Mouse (Mus musculus) small intestine, adult 2 months (tissue): ENCODE measurements around the gene Pde3a. TPM values are rescaled to one million over a fixed set of nuclear protein-coding genes. Genes with fewer than 3 reads are reported as not detected.

Experiments used
- H3K27ac ChIP-seq: fragments of 200-500 bp; 2 replicates; pipeline ENCODE4 v1.5.1; 2012; ENCODE audit warnings: low read depth, low read length, control low read depth, inconsistent platforms; ENCODE audit not compliant: insufficient read depth
- H3K27me3 ChIP-seq: fragments of 200-500 bp; 2 replicates; pipeline ENCODE4 v1.6.1; 2012; ENCODE audit warnings: mild to moderate bottlenecking, moderate library complexity, low read length, inconsistent platforms; ENCODE audit not compliant: control insufficient read depth, insufficient read depth
- H3K36me3 ChIP-seq: fragments of 200-500 bp; 2 replicates; pipeline ENCODE4 v1.6.1; 2012; ENCODE audit warnings: mild to moderate bottlenecking, low read length, control low read depth, inconsistent platforms; ENCODE audit not compliant: control insufficient read depth, insufficient read depth
- H3K4me1 ChIP-seq: fragments of 200-500 bp; 2 replicates; pipeline ENCODE4 v1.6.1; 2012; ENCODE audit warnings: low read length, inconsistent platforms, mixed read lengths; ENCODE audit not compliant: control insufficient read depth, insufficient read depth, insufficient read length
- H3K4me3 ChIP-seq: fragments of 200-500 bp; 2 replicates; pipeline ENCODE4 v1.5.1; 2012; ENCODE audit warnings: low read depth, mild to moderate bottlenecking, control low read depth, inconsistent platforms, low read length, moderate library complexity
- CTCF ChIP-seq: fragments of 200-500 bp; IDR thresholded peaks from 2 replicates; pipeline ENCODE4 v1.5.1; 2012; ENCODE audit warnings: low read depth, mild to moderate bottlenecking, control low read depth, inconsistent platforms, low read length, moderate library complexity, mixed read lengths; ENCODE audit not compliant: insufficient replicate concordance, insufficient read length; ENCODE audit errors: extremely low read depth
- POLR2A ChIP-seq: fragments of 200-500 bp; IDR thresholded peaks from 2 replicates; pipeline ENCODE4 v1.6.1; 2012; ENCODE audit warnings: low read depth, mild to moderate bottlenecking, control low read depth, inconsistent platforms, low read length, moderate library complexity
- WGBS: fragments of 180-500 bp; shearing (Covaris S2); methylation state at CpG from one replicate; pipeline ENCODE4 v1.1.7; 2018; 5-methylcytosine and 5-hydroxymethylcytosine counted together
- polyA plus RNA-seq: library from polyadenylated mRNA; depleted of rRNA; stranded (reverse); fragments of >200 nt; gene quantifications from 2 replicates; pipeline ENCODE4 v1.2.3, GENCODE M21; 2012

Pde3a gene
- polyA plus RNA-seq, 1 experiment: 7.9 TPM

DNA sequence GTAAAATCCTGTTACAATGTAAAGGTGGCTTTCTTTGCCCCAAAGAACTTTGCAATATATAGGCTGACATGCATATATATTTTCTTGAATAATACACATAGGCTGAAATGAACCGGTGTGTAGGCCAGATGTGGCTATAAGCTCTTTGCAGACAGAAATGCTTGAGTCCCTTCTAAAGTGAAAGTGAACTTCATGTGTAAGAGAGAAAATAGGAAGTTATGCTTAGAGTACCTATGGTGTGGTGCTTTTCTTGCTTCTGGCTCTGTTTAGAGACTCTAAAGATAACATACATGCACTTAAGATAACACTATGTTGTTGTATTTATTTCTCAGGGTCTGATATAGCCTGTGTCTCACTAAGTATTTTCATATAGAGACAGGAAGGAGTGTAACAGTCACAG is 58.3 kb downstream of the Pde3a start:
- no peaks in the 10 kb centered on the region for H3K36me3 ChIP-seq
- no peak overlapping the region for H3K4me3 ChIP-seq
- no peak overlapping the region for H3K27ac ChIP-seq
- H3K4me1 ChIP-seq: peaks cover 4% of the 10 kb centered on the region; the same call in 1 of the 2 replicates
- H3K27me3 ChIP-seq: no peaks in the 10 kb centered on the region
- WGBS: 58% methylated on average over 1 of the region's 1 CpGs
- no peak for TF ChIP-seq CTCF

DNA sequence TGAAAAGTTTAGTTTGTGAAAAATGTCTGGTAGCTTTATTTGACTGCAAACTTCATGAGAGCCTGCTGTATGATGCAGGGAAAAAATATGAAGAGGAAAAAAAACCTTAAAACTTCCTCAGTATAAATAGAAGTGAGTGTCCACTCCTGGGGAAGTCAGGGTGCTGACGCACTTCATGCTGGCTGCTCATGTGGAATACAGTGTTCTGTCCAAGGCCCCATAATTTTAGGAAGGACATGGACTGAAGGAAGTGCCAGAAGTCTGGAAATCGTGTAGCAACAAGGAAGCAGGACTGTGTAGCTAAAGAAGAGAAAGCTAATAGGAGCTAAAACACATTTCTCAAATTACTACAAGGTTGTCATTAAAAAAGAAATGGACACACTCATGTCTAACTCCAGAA is 59.4 kb downstream of the Pde3a start:
- Histone ChIP-seq H3K4me3 (no peak overlapping the region), H3K36me3 (no peaks in the 10 kb centered on the region), H3K4me1 (no peaks in the 10 kb centered on the region; the same call in 1 of the 2 replicates), H3K27ac (no peak overlapping the region), H3K27me3 (no peaks in the 10 kb centered on the region)
- TF ChIP-seq POLR2A: no peak
- no peak for TF ChIP-seq CTCF
- WGBS: 51% methylated on average over 2 of the region's 2 CpGs

GRCm38 (mm10) chr6:141309872-141310271 is 60.8 kb downstream of the Pde3a start:
- Histone ChIP-seq H3K4me3 (no peak overlapping the region), H3K4me1 (no peaks in the 10 kb centered on the region; the same call in 1 of the 2 replicates), H3K27ac (no peak overlapping the region), H3K36me3 (no peaks in the 10 kb centered on the region), H3K27me3 (no peaks in the 10 kb centered on the region)
- 24% methylated on average over 3 of the region's 3 CpGs for WGBS
- TF ChIP-seq CTCF (no peak), POLR2A (no peak)

DNA sequence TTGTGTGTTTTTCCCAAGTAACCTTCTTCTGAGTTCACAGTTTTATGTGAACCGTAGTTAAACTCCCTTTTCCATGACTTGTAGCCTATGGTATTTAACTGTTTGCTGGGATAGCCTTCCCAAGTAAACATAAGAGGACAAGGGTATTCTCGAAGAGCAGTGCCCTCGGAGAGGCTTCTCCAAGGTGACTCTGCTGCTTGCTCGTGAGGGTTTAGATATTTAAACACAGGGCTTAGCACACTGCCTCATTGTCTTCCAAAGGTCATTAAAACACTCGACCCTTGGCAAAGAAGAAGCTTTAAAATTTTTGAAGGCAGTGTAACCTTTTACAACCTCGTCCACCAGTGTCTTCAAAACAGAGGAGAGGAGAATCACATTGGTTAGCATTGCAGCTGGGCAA is 61.3 kb downstream of the Pde3a start:
- Histone ChIP-seq H3K36me3 (no peaks in the 10 kb centered on the region), H3K27ac (no peak overlapping the region), H3K27me3 (no peaks in the 10 kb centered on the region), H3K4me3 (no peak overlapping the region), H3K4me1 (no peaks in the 10 kb centered on the region; the same call in 1 of the 2 replicates)
- TF ChIP-seq CTCF: no peak
- 35% methylated on average over 6 of the region's 6 CpGs for WGBS

GRCm38 (mm10) chr6:141311615-141312014 is 62.5 kb downstream of the Pde3a start:
- Histone ChIP-seq H3K4me3 (no peak overlapping the region), H3K36me3 (no peaks in the 10 kb centered on the region), H3K27me3 (no peaks in the 10 kb centered on the region), H3K4me1 (no peaks in the 10 kb centered on the region; the same call in 1 of the 2 replicates), H3K27ac (no peak overlapping the region)
- 90% methylated on average over 6 of the region's 6 CpGs for WGBS
- TF ChIP-seq POLR2A (no peak), CTCF (no peak)

GRCm38 (mm10) chr6:141313112-141313511 is 64.0 kb downstream of the Pde3a start:
- H3K27me3 ChIP-seq: no peaks in the 10 kb centered on the region
- no peaks in the 10 kb centered on the region for H3K4me1 ChIP-seq
- H3K36me3 ChIP-seq: no peaks in the 10 kb centered on the region
- H3K27ac ChIP-seq: no peak overlapping the region
- 94% methylated on average over 4 of the region's 4 CpGs for WGBS
- no peak for TF ChIP-seq CTCF
- TF ChIP-seq POLR2A: no peak
- H3K4me3 ChIP-seq: no peak overlapping the region

DNA sequence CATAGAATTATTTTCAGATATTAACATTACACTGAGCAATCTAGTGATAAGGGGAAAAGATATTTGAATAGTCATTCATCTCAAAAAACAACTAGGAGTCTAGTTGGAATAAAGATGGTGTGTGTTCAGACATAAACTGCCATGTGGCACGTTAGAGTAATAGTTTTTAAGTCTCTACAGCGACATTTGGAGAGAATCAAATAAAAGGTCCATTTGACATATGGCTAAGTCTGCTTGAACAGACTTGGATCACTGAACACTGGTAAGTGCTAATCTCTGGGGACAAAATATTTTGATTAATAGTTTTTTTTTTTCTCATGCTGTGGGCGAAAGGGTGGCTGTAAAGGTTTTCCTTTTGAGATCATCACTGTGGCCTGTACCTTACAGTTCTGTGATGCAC is 69.4 kb downstream of the Pde3a start:
- H3K27ac ChIP-seq: no peak overlapping the region
- WGBS: 86% methylated on average over 3 of the region's 3 CpGs
- no peaks in the 10 kb centered on the region for H3K4me1 ChIP-seq
- no peak overlapping the region for H3K4me3 ChIP-seq
- TF ChIP-seq POLR2A (no peak), CTCF (no peak)
- H3K36me3 ChIP-seq: no peaks in the 10 kb centered on the region
- H3K27me3 ChIP-seq: no peaks in the 10 kb centered on the region

DNA sequence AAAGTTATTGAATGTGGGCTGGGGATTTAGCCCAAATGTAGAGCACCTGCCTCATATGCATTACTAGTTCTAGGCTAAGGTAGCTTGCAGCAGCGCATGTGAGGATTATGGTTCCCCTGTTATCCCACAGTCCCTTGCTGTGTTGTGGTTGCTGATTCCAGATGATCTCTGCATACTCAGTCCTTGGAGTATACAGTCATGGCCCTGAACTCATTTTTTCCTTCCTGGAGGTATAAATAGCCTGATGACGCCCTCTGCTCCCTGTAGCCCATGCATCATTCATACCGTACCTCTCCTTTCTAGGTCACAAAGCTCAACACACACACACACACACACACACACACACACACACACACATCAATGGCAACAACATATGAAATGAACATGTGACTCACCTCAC is 72.2 kb downstream of the Pde3a start:
- no peak overlapping the region for H3K4me3 ChIP-seq
- H3K36me3 ChIP-seq: no peaks in the 10 kb centered on the region
- no peaks in the 10 kb centered on the region for H3K4me1 ChIP-seq
- H3K27ac ChIP-seq: no peak overlapping the region
- TF ChIP-seq POLR2A (no peak), CTCF (no peak)
- H3K27me3 ChIP-seq: no peaks in the 10 kb centered on the region
- 94% methylated on average over 3 of the region's 3 CpGs for WGBS
